Mouse (Mus musculus): ENCODE data around the gene Plac8. TPM values are rescaled to one million over a fixed set of nuclear protein-coding genes. Genes with fewer than 3 reads are reported as not detected.

Gene Plac8
- total and polyA plus RNA-seq, 3 experiments: 5.0 to 11.3 (median 5.7) TPM

DNA sequence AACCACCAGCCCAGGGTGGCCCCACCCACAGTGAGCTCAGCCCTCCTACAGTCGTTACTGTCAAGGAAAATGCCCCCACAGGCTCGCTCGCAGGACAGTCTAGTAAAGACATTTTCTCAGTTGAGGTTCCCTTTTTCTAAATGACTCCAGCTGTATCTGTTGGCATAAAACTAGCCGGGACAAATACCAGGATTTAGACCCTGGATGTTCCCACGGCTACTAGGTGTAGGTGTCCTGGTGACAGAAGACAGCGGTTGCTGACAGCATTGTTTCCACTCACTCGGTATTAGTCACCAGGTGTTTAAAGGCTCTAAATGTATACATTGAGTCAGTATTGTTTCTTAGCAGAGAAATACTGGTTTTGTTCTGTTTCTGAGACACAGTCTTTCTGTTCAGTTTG is 36.2 kb downstream of the Plac8 start:
- no peak for DNase-seq

DNA sequence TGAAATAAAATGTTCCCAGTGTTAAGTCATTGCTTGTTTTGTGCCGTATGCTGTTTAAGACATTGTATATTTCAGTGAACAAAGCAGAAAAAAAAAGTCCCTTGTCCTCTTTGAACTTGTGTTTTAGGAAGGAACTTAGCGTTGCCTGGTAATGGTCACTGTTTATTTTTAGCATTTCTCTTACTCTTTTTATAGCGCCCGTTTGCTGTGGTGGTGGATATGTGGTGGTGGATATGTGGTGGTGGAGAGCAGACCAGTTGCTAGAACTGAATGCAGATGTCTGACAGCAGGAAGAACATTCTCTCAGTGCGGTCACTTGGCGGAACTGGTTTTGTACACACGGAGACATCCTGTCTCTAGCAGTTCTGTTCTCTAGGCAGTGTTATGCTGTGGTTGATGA is 45.9 kb downstream of the Plac8 start:
- no peak for DNase-seq

GRCm38 (mm10) chr5:100525620-100526019 is 46.4 kb downstream of the Plac8 start:
- DNase-seq: no peak

- no peak for DNase-seq
Measured at GRCm38 (mm10) chr5:100524921-100525320, 47.1 kb downstream of the Plac8 start.

GRCm38 (mm10) chr5:100523331-100523730 is 48.7 kb downstream of the Plac8 start:
- DNase-seq: no peak

DNA sequence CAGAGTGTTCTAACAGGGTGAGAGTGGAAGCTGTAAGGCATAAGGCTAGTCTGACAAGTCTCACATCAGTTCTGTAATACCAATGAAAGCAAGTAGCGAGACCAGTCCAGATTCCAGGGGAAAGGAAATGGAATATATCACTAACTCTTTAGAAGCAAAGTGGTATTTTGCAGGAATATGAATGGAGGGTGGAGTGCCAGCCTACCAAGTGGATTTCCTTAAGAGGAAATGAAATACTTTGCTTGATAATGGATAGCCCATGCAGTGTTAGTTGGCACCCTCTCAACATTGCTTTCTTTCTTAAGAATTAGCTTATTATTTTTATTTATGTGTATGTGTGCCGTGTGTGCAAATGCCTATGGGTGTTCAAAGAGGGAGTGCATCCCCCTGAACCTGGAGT is 51.8 kb downstream of the Plac8 start:
- DNase-seq: no peak

DNA sequence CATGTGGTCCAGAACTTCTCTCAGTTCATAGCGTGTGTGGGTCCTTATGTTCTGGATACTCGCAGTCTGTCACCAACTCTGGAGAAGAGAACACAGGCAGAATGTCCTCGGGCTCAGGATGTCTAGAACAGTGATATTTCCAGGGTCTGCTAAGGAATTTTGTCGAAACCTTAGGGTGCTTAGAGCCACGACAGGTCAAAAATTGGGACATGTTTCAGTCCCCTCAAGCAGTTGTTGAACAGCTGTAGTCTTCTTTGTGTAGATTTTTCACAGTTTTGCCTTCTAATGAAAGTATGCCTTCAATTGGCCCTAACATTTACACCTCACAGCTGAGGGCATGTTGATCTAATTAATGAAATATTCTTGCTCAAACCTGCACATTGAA is 53.0 kb downstream of the Plac8 start:
- DNase-seq: no peak

- DNase-seq: peak; percentile 98
Measured at GRCm38 (mm10) chr5:100518049-100519026, 53.7 kb downstream of the Plac8 start, which contains the start of gene Cops4. Cops4 (plus strand) TSS chr5:100518309.

DNA sequence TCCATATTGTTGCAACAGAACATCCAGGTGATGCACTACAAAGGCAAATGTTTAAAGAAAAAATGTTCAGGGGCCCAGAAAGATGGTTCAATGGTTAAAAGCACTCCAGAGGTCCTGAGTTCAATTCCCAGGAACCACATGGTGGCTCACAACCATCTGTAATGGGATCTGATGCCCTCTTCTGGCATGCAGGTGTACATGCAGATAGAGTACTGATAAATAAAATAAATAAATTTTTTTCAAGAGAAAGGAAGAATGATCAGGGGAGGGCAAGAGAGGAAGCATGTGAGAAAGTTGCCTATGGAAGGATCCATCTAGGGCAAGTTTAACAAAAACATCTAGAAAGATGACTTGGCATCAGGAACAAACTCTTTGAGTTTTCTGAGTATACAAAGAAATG is 59.5 kb downstream of the Plac8 start:
- DNase-seq: no peak

GRCm38 (mm10) chr5:100509247-100509646 is 62.8 kb downstream of the Plac8 start:
- DNase-seq: no peak

Other genes starting within 250 kb of the Plac8 start
- 100 to 1,000 TPM; 153 to 237 TPM for gene Sec31a, start 156.0 kb downstream of the Plac8 start, total RNA-seq (2021)
- gene Sec31a, start 156.0 kb downstream of the Plac8 start, polyA plus RNA-seq (2012; rRNA removed): 265 and 326 TPM in 2 replicates
- 10 to 100 TPM in 1 of 2 experiments, 1 to 10 TPM in 1; 8.6 to 14.6 TPM for gene Lin54, start 71.6 kb downstream of the Plac8 start, total RNA-seq (2021)
- gene Lin54, start 71.6 kb downstream of the Plac8 start, polyA plus RNA-seq (2012; rRNA removed): 1.8 and 2.7 TPM in 2 replicates
- 10 to 100 TPM; 78.9 to 79.5 TPM for gene Cops4, start 53.9 kb downstream of the Plac8 start, total RNA-seq (2021)
- 8.5 and 8.8 TPM in 2 replicates for gene Cops4, start 53.9 kb downstream of the Plac8 start, polyA plus RNA-seq (2012; rRNA removed)
- 10 to 100 TPM; 53.0 to 74.5 TPM for gene Coq2, start 102.9 kb upstream of the Plac8 start, total RNA-seq (2021)
- 142 and 265 TPM in 2 replicates for gene Coq2, start 102.9 kb upstream of the Plac8 start, polyA plus RNA-seq (2012; rRNA removed)
- gene Hpse, start 147.5 kb upstream of the Plac8 start, total RNA-seq (2021): under 1 TPM; 0.72 to 0.97 TPM
- gene Hpse, start 147.5 kb upstream of the Plac8 start, polyA plus RNA-seq (2012; rRNA removed): 0.57 and 0.87 TPM in 2 replicates
- 10 to 100 TPM in 1 of 2 experiments, 1 to 10 TPM in 1; 6.7 to 10.4 TPM for gene Helq, start 226.4 kb upstream of the Plac8 start, total RNA-seq (2021)
- gene Helq, start 226.4 kb upstream of the Plac8 start, polyA plus RNA-seq (2012; rRNA removed): 2.7 and 4.0 TPM in 2 replicates
- 10 to 100 TPM; 86.0 to 97.4 TPM for gene Mrps18c, start 226.4 kb upstream of the Plac8 start, total RNA-seq (2021)
- 5.2 and 5.4 TPM in 2 replicates for gene Mrps18c, start 226.4 kb upstream of the Plac8 start, polyA plus RNA-seq (2012; rRNA removed)
- 10 to 100 TPM; 11.6 to 14.0 TPM for gene Abraxas1, start 248.7 kb upstream of the Plac8 start, total RNA-seq (2021)
- gene Abraxas1, start 248.7 kb upstream of the Plac8 start, polyA plus RNA-seq (2012; rRNA removed): 1.8 and 2.4 TPM in 2 replicates